ENCODE assay signal across 9 mouse cellular contexts in the genomic region with DNA sequence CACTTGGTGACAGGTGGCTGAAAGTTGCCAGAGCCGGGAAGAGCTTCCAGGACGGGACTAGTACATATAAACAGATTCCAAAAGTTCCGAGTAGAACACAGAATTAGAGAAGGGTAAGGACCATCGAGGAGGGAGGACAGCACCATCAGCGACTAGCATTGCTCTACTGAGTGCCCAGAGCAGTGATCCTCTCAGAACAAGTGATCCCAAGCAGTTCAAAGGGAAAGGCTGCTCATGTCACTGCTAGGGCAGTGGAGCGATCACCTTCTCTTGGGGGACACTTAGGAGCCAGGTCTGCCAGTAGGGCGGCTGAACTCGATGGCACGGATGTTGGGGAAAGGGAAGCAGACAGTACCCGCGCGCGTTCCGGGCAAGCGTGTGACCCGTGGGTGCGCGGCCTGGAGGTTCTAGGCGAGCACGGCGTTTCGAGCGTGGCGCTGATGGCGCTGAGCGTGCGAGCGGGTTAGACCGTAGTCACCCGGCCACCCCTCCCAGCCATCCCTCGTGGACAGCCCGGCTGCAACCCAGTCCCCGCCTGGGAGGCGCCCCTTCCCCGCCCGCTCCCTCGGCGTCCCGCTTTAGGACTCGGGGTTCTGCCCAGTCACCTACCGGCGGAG. TPM values are rescaled to one million over a fixed set of nuclear protein-coding genes. Genes with fewer than 3 reads are reported as not detected.
DNase-seq lines count a peak whose midpoint lies in the region; ATAC-seq lines count a peak whose summit lies in the region.
"Had no signal": no experiment of that assay in that cellular context is flagged by ENCODE, and none has a peak within 500 bp of the region (broad histone marks: within the 10 kb centered on the region; RNA-seq: fewer than 3 reads in every experiment).

No protein-coding gene starts in this region.

- H3K36me3 ChIP-seq in forebrain, embryonic 13.5 days (ENCODE audit: poor library complexity, severe bottlenecking): no peaks in the 10 kb centered on the region
- no peaks in the 10 kb centered on the region for H3K36me3 ChIP-seq in liver, embryonic 15.5 days (replicated peaks)

- no peak; the same call in 1 of the 2 replicates for ATAC-seq in forebrain, embryonic 13.5 days
- no peak for ATAC-seq in liver, embryonic 15.5 days (ENCODE audit: insufficient read depth)

- H3K9me3 ChIP-seq in forebrain, embryonic 13.5 days (replicated peaks): no peaks in the 10 kb centered on the region
- H3K9me3 ChIP-seq in liver, embryonic 15.5 days (replicated peaks): no peaks in the 10 kb centered on the region

- DNase-seq in embryo, embryonic 10.5 days (ENCODE audit: low spot score): peak; percentile 28
- no peak for DNase-seq in embryo, embryonic 11 days
- DNase-seq in 3T3-L1 (ENCODE audit: low read depth, low spot score): peak; percentile 59
- no peak for DNase-seq in urinary bladder, adult 18-20 months (ENCODE audit: low spot score in 2 of 2)
- DNase-seq in kidney, postnatal 25 days: no peak
- no peak for DNase-seq in right cerebral cortex, postnatal 10 days (ENCODE audit: low spot score in 2 of 2)

- no peaks in the 10 kb centered on the region for H3K27me3 ChIP-seq in forebrain, embryonic 13.5 days
- H3K27me3 ChIP-seq in liver, embryonic 15.5 days: peaks cover 12% of the 10 kb centered on the region; the same call in 1 of the 2 replicates

- under 1% methylated on average over 42 of the region's 42 CpGs for WGBS in forebrain, embryonic 13.5 days
- WGBS in liver, embryonic 15.5 days (ENCODE audit: insufficient replicate concordance): 1% methylated on average over 42 of the region's 42 CpGs

- peak overlapping the region; percentile 69 for H3K4me3 ChIP-seq in forebrain, embryonic 13.5 days
- peak overlapping the region; percentile 65 for H3K4me3 ChIP-seq in liver, embryonic 15.5 days (replicated peaks)

- H3K4me1 ChIP-seq in forebrain, embryonic 13.5 days: peaks cover 55% of the 10 kb centered on the region
- peaks cover 35% of the 10 kb centered on the region for H3K4me1 ChIP-seq in liver, embryonic 15.5 days (replicated peaks)

- H3K4me2 ChIP-seq in forebrain, embryonic 13.5 days: peak overlapping the region; percentile 85
- peak overlapping the region; percentile 97 for H3K4me2 ChIP-seq in liver, embryonic 15.5 days

- peak overlapping the region; percentile 82 for H3K9ac ChIP-seq in forebrain, embryonic 13.5 days
- H3K9ac ChIP-seq in liver, embryonic 15.5 days: peak overlapping the region; percentile 63

- H3K27ac ChIP-seq in forebrain, embryonic 13.5 days: peak overlapping the region; percentile 87
- H3K27ac ChIP-seq in liver, embryonic 15.5 days (replicated peaks): peak overlapping the region; percentile 65; the same call in 1 of the 2 replicates

RNA-seq across cellular contexts. Expression of a gene that starts 0.4 kb away (rescaled TPM):
- 2.8 and 4.5 TPM in 2 replicates for polyA plus RNA-seq in forebrain, embryonic 13.5 days (2015; fragmentation: Nextera tagmentation; extraction: Ambion mirVana)
- 0.47 and 0.77 TPM in 2 replicates for polyA plus RNA-seq in liver, embryonic 15.5 days (2015; fragmentation: Nextera tagmentation; extraction: Ambion mirVana)

RNA-seq across cellular contexts. Expression of a gene that starts 48.6 kb away (rescaled TPM):
- polyA plus RNA-seq in forebrain, embryonic 13.5 days (2015; fragmentation: Nextera tagmentation; extraction: Ambion mirVana): not detected in 2 replicates
- not detected in 2 replicates for polyA plus RNA-seq in liver, embryonic 15.5 days (2015; fragmentation: Nextera tagmentation; extraction: Ambion mirVana)
- polyA plus RNA-seq: large intestine, adult 2 months had no signal

RNA-seq across cellular contexts. Expression of a gene that starts 58.5 kb away (rescaled TPM):
- polyA plus RNA-seq in forebrain, embryonic 13.5 days (2015; fragmentation: Nextera tagmentation; extraction: Ambion mirVana): 0.37 and 0.54 TPM in 2 replicates
- 0.08 TPM in 1 of 2 replicates, not detected in the other for polyA plus RNA-seq in liver, embryonic 15.5 days (2015; fragmentation: Nextera tagmentation; extraction: Ambion mirVana)

Comparison
In these comparisons a context has a peak if more than half of its experiments do, and no peak if none do; other contexts are left out.
1. DNase-seq: peak in embryo, embryonic 10.5 days (single experiment) and 3T3-L1 (single experiment); none in embryo, embryonic 11 days (single experiment), urinary bladder, adult 18-20 months (0 of 2), kidney, postnatal 25 days (0 of 2) and right cerebral cortex, postnatal 10 days (0 of 2).